17 mouse cellular contexts compared by ENCODE assay signal in genomic region chr2:69134186-69134585, GRCm38 (mm10).
"Had no signal": no experiment of that assay in that cellular context is flagged by ENCODE, and none has a peak within 500 bp of the region (broad histone marks: within the 10 kb centered on the region; RNA-seq: fewer than 3 reads in every experiment).

No protein-coding gene starts in this region.

- ATAC-seq: midbrain, embryonic 13.5 days; midbrain, embryonic 16.5 days had no signal

- H3K36me3 ChIP-seq: liver, embryonic 13.5 days; midbrain, embryonic 10.5 days; midbrain, embryonic 13.5 days; neural tube, embryonic 13.5 days had no signal

- H3K27ac ChIP-seq: macrophage; midbrain, embryonic 10.5 days; midbrain, embryonic 13.5 days; neural tube, embryonic 13.5 days had no signal

- H3K4me2 ChIP-seq: liver, embryonic 13.5 days; midbrain, embryonic 13.5 days; neural tube, embryonic 13.5 days had no signal

- H3K9me3 ChIP-seq: liver, embryonic 13.5 days; midbrain, embryonic 10.5 days; midbrain, embryonic 13.5 days; neural tube, embryonic 13.5 days had no signal

- DNase-seq: kidney, adult 18-20 months; kidney, postnatal 14 days; kidney, postnatal 4 days; liver, embryonic 13.5 days; lung, adult 2 months; lung, postnatal 14 days; retina, postnatal 1 day; right cerebral cortex, postnatal 25 days; thymus, adult 2 months; thymus, postnatal 14 days; thymus, postnatal 4 days had no signal

- H3K27me3 ChIP-seq: liver, embryonic 13.5 days; midbrain, embryonic 13.5 days; neural tube, embryonic 13.5 days had no signal

- H3K9ac ChIP-seq: liver, embryonic 13.5 days; midbrain, embryonic 13.5 days; neural tube, embryonic 13.5 days had no signal

- H3K4me3 ChIP-seq: liver, embryonic 13.5 days; midbrain, embryonic 10.5 days; midbrain, embryonic 13.5 days; myocyte; neural tube, embryonic 13.5 days had no signal
